Mouse (Mus musculus) spleen, adult 2 months (tissue): ENCODE measurements around the gene Dera. TPM values are rescaled to one million over a fixed set of nuclear protein-coding genes. Genes with fewer than 3 reads are reported as not detected.

ENCODE experiments used
- DNase-seq, 2 experiments: peaks; one replicate each; pipeline versions ENCODE4 v3.0.0 to v3.0.0-alpha.2; 2012 to 2021; ENCODE audit warnings: low spot score in 2 of 2, low read depth in 1 of 2
- H3K27ac ChIP-seq: fragments of 200-500 bp; 2 replicates; pipeline ENCODE4 v1.5.1; 2012; ENCODE audit warnings: low read length, inconsistent platforms; ENCODE audit not compliant: insufficient read depth
- H3K27me3 ChIP-seq: fragments of 200-500 bp; 2 replicates; pipeline ENCODE4 v1.6.1; 2012; ENCODE audit warnings: mild to moderate bottlenecking, moderate library complexity, low read length, inconsistent platforms; ENCODE audit not compliant: control insufficient read depth, insufficient read depth
- H3K36me3 ChIP-seq: fragments of 200-500 bp; 2 replicates; pipeline ENCODE4 v1.6.1; 2012; ENCODE audit warnings: mild to moderate bottlenecking, low read length, inconsistent platforms; ENCODE audit not compliant: control insufficient read depth, insufficient read depth
- H3K4me1 ChIP-seq: fragments of 200-500 bp; 2 replicates; pipeline ENCODE4 v1.6.1; 2011; ENCODE audit warnings: inconsistent platforms; ENCODE audit not compliant: control insufficient read depth, insufficient read depth, insufficient read length
- H3K4me3 ChIP-seq: fragments of 200-500 bp; 2 replicates; pipeline ENCODE4 v1.5.1; 2011; ENCODE audit warnings: mild to moderate bottlenecking, inconsistent platforms; ENCODE audit not compliant: insufficient read depth, insufficient read length; ENCODE audit errors: extremely low read depth
- CTCF ChIP-seq: fragments of 200-500 bp; IDR thresholded peaks from 2 replicates; pipeline ENCODE4 v1.5.1; 2011; ENCODE audit warnings: mild to moderate bottlenecking, inconsistent platforms; ENCODE audit not compliant: insufficient read depth, insufficient read length, insufficient replicate concordance; ENCODE audit errors: extremely low read depth
- POLR2A ChIP-seq: fragments of 200-500 bp; IDR thresholded peaks from 2 replicates; pipeline ENCODE4 v1.6.1; 2011; ENCODE audit warnings: low read depth, low read length, inconsistent platforms
- WGBS: fragments of 180-500 bp; shearing (Covaris S2); methylation state at CpG from one replicate; pipeline ENCODE4 v1.1.7; 2018; 5-methylcytosine and 5-hydroxymethylcytosine counted together
- polyA plus RNA-seq: library from polyadenylated mRNA; depleted of rRNA; stranded (reverse); fragments of >200 nt; gene quantifications from 2 replicates; pipeline ENCODE4 v1.2.3, GENCODE M21; 2012

Gene Dera
- polyA plus RNA-seq, 1 experiment: 7.2 TPM

GRCm38 (mm10) chr6:137772918-137773636 is 18.7 kb downstream of the Dera start:
- Histone ChIP-seq H3K4me3 (no peak overlapping the region), H3K27ac (no peak overlapping the region), H3K4me1 (no peaks in the 10 kb centered on the region), H3K27me3 (no peaks in the 10 kb centered on the region), H3K36me3 (no peaks in the 10 kb centered on the region)
- no peak for DNase-seq
- TF ChIP-seq POLR2A (no peak), CTCF (no peak)
- WGBS: 85% methylated on average over 8 of the region's 8 CpGs

DNA sequence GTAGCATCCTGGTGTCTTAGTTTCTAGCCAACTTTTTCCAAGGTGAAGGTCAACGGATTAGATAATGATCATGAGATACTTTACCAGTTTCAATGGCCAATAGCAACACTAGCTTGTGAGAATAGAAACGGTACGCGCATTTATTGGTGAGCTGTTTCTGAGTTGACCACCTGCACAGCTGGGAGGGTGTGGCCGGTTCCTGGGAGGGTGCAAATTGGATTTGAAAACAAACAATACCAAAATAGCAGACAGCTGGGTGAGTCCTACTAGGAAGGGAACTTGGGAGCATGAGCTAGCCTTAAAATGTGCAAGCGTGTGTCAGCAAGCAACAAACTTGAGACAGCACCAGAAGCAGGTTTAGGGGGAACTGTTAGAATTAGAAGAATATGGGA is 19.3 kb downstream of the Dera start:
- H3K4me3 ChIP-seq: no peak overlapping the region
- WGBS: 84% methylated on average over 6 of the region's 6 CpGs
- H3K36me3 ChIP-seq: no peaks in the 10 kb centered on the region
- DNase-seq: no peak
- H3K4me1 ChIP-seq: no peaks in the 10 kb centered on the region
- no peaks in the 10 kb centered on the region for H3K27me3 ChIP-seq
- TF ChIP-seq CTCF (no peak), POLR2A (no peak)
- H3K27ac ChIP-seq: no peak overlapping the region

DNA sequence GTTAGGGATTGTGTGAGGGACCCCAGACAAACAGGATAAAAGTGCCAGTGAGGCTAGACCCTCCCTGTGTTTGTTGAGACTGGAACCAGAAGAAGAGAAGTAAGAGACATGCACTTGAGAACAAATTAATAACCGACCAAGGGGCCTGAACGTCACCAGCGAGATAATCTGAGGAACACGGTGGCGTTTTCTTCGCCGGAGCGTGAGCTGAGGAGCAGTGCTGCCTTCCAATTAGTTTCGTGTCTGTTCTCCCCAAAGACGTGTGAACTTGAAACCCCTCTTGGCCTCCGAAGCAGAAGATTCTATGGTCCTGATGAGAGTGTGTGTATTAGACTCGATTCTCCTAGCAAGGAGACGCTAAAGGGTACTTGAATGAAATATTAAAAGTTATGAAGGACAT is 19.8 kb downstream of the Dera start:
- 95% methylated on average over 13 of the region's 13 CpGs for WGBS
- Histone ChIP-seq H3K4me3 (no peak overlapping the region), H3K27ac (no peak overlapping the region), H3K36me3 (peaks cover under 1% of the 10 kb centered on the region; the same call in 1 of the 2 replicates), H3K27me3 (no peaks in the 10 kb centered on the region), H3K4me1 (no peaks in the 10 kb centered on the region)
- no peak for DNase-seq
- TF ChIP-seq POLR2A (no peak), CTCF (no peak)

DNA sequence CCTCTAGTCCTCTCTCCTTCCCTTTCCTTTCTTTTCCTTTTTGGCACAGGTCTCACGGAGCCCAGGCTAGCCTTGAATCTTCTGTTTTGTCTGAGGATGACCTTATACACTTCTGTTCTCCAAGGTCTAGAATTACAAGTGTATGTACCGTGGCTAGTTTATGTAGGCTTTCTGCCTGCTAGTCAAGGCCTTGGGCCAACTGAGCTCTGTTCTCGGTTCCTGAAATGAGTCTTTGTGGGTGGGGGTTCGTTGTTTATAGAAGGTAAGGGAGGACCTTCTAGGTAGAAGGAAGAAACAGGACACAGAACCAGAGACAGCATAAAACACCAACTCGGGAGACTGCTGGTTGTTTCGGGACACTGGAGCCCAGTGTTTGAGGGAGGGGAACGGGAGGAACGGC is 20.8 kb downstream of the Dera start:
- Histone ChIP-seq H3K27ac (no peak overlapping the region), H3K4me3 (no peak overlapping the region), H3K4me1 (no peaks in the 10 kb centered on the region), H3K27me3 (no peaks in the 10 kb centered on the region), H3K36me3 (peaks cover 8% of the 10 kb centered on the region)
- DNase-seq: no peak
- WGBS: 81% methylated on average over 8 of the region's 8 CpGs
- no peak for TF ChIP-seq POLR2A
- TF ChIP-seq CTCF: no peak

DNA sequence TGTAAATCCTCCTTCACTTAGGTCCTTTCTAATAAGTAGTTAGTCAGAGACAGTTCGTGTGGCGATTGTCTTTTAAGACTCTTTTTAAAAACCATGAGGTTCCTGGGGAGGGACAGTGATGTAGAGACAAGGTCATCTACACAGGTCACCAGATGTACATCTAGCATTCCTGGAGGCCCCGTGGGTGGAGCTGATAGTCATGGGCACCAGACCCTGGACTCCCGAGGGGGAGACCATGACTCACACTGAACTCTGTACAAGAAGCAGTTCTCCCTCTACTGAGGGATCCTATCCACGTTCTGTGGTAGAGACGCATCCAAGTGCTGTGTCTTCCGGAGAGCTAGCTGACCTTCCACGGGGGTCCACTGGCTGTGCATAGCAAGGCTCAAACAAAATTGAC is 22.6 kb downstream of the Dera start:
- 88% methylated on average over 8 of the region's 8 CpGs for WGBS
- no peaks in the 10 kb centered on the region for H3K4me1 ChIP-seq
- DNase-seq: no peak
- TF ChIP-seq POLR2A (no peak), CTCF (no peak)
- H3K27me3 ChIP-seq: no peaks in the 10 kb centered on the region
- H3K36me3 ChIP-seq: peaks cover 14% of the 10 kb centered on the region
- H3K4me3 ChIP-seq: no peak overlapping the region
- no peak overlapping the region for H3K27ac ChIP-seq

- Histone ChIP-seq H3K4me1 (no peaks in the 10 kb centered on the region), H3K36me3 (peaks cover 32% of the 10 kb centered on the region), H3K4me3 (no peak overlapping the region), H3K27ac (no peak overlapping the region), H3K27me3 (no peaks in the 10 kb centered on the region)
- no peak for DNase-seq
- no peak for TF ChIP-seq CTCF
- no peak for TF ChIP-seq POLR2A
- 90% methylated on average over 7 of the region's 7 CpGs for WGBS
Measured at GRCm38 (mm10) chr6:137783899-137784637, 29.7 kb downstream of the Dera start.

- no peak for TF ChIP-seq CTCF
- TF ChIP-seq POLR2A: no peak
- 43% methylated on average over 9 of the region's 9 CpGs for WGBS
- no peak for DNase-seq
- no peaks in the 10 kb centered on the region for H3K27me3 ChIP-seq
- H3K4me3 ChIP-seq: no peak overlapping the region
- H3K27ac ChIP-seq: no peak overlapping the region
- no peaks in the 10 kb centered on the region for H3K4me1 ChIP-seq
- peaks cover 14% of the 10 kb centered on the region for H3K36me3 ChIP-seq
Measured at GRCm38 (mm10) chr6:137788976-137789590, 34.7 kb downstream of the Dera start.
